Mouse (Mus musculus) thymus, adult 18-20 months (tissue): ENCODE data around the gene Ogfrl1.

Experiments
- DNase-seq, 2 experiments: peaks; one replicate each; pipeline ENCODE4 v3.0.0; 2022; ENCODE audit warnings: mixed read lengths in 2 of 2

Ogfrl1 gene

GRCm38 (mm10) chr1:23345633-23346032 lies 51.9 kb downstream of the Ogfrl1 start:
- no peak for DNase-seq

GRCm38 (mm10) chr1:23342864-23343263 lies 54.7 kb downstream of the Ogfrl1 start:
- DNase-seq, result no peak

GRCm38 (mm10) chr1:23342224-23342623 lies 55.3 kb downstream of the Ogfrl1 start:
- no peak for DNase-seq

- DNase-seq, result no peak
Observed at GRCm38 (mm10) chr1:23335726-23336363, 61.7 kb downstream of the Ogfrl1 start.

GRCm38 (mm10) chr1:23335050-23335449 lies 62.5 kb downstream of the Ogfrl1 start:
- no peak for DNase-seq

GRCm38 (mm10) chr1:23332192-23332591 lies 65.4 kb downstream of the Ogfrl1 start:
- no peak for DNase-seq

- no peak for DNase-seq
Observed at GRCm38 (mm10) chr1:23325160-23325559, 72.4 kb downstream of the Ogfrl1 start.

GRCm38 (mm10) chr1:23324226-23324625 lies 73.3 kb downstream of the Ogfrl1 start:
- no peak for DNase-seq

GRCm38 (mm10) chr1:23323286-23323685 lies 74.3 kb downstream of the Ogfrl1 start:
- DNase-seq, result no peak

- DNase-seq, result no peak
Observed at GRCm38 (mm10) chr1:23322208-23322607, 75.4 kb downstream of the Ogfrl1 start.

- peak; percentile 9 to 28 for DNase-seq
Observed at GRCm38 (mm10) chr1:23321331-23321851, 76.2 kb downstream of the Ogfrl1 start.

- DNase-seq, result no peak
Observed at GRCm38 (mm10) chr1:23320591-23321195, 76.9 kb downstream of the Ogfrl1 start.
